Mouse (Mus musculus): ENCODE data around the gene Btbd19. TPM values are rescaled to one million over a fixed set of nuclear protein-coding genes. Genes with fewer than 3 reads are reported as not detected.

Gene Btbd19
- total RNA-seq, 2 experiments from 2014 or later: 8.0 to 8.4 TPM

- intact Hi-C loops (cut with DNase I): no loop called here
Measured at GRCm38 (mm10) chr4:117136034-117136433, 10.5 kb upstream of the Btbd19 start.

GRCm38 (mm10) chr4:117134601-117134995 is 9.1 kb upstream of the Btbd19 start:
- no peak for DNase-seq
- intact Hi-C loops (cut with DNase I): no loop called here

More at GRCm38 (mm10) chr4:117136034-117136433, 10.5 kb upstream of the Btbd19 start:
- no peak for DNase-seq

GRCm38 (mm10) chr4:117133817-117134600 is 8.5 kb upstream of the Btbd19 start, which contains the start of gene Plk3:
Gene Plk3 (minus strand): TSS chr4:117133963.
- intact Hi-C loops (cut with DNase I): no loop called here
- peak; percentile 98 for DNase-seq

- DNase-seq: no peak
- intact Hi-C loops (cut with DNase I): no loop called here
Measured at GRCm38 (mm10) chr4:117133366-117133796, 7.9 kb upstream of the Btbd19 start.

- intact Hi-C loops (cut with DNase I): no loop called here
- no peak for DNase-seq
Measured at GRCm38 (mm10) chr4:117132794-117133143, 7.2 kb upstream of the Btbd19 start.

GRCm38 (mm10) chr4:117131890-117132793 is 6.6 kb upstream of the Btbd19 start:
- intact Hi-C loops (cut with DNase I): no loop called here
- DNase-seq: peak; percentile 72

GRCm38 (mm10) chr4:117131198-117131597 is 5.7 kb upstream of the Btbd19 start:
- no peak for DNase-seq
- intact Hi-C loops (cut with DNase I): no loop called here

- no peak for DNase-seq
Measured at GRCm38 (mm10) chr4:117130790-117131189, 5.3 kb upstream of the Btbd19 start.

GRCm38 (mm10) chr4:117127991-117128686 is 2.6 kb upstream of the Btbd19 start:
- intact Hi-C loops (cut with DNase I): no loop called here
- no peak for DNase-seq

More at GRCm38 (mm10) chr4:117130790-117131189, 5.3 kb upstream of the Btbd19 start:
- intact Hi-C loops (cut with DNase I): no loop called here

GRCm38 (mm10) chr4:117126675-117127290 is 1.3 kb upstream of the Btbd19 start, which contains the start of gene Tctex1d4:
Gene Tctex1d4 (plus strand): TSS chr4:117126794.
- DNase-seq: no peak
- intact Hi-C loops (cut with DNase I): no loop called here

- intact Hi-C loops (cut with DNase I): no loop called here
- no peak for DNase-seq
Measured at GRCm38 (mm10) chr4:117125910-117126674, 567 bp upstream of the Btbd19 start.

- intact Hi-C loops (cut with DNase I): no loop called here
- no peak for DNase-seq
Measured at GRCm38 (mm10) chr4:117124518-117125347, 792 bp downstream of the Btbd19 start.

GRCm38 (mm10) chr4:117124218-117124517 is 1.4 kb downstream of the Btbd19 start:
- intact Hi-C loops (cut with DNase I): no loop called here
- DNase-seq: no peak

- intact Hi-C loops (cut with DNase I): no loop called here
- no peak for DNase-seq
Measured at GRCm38 (mm10) chr4:117123546-117124217, 1.8 kb downstream of the Btbd19 start.

GRCm38 (mm10) chr4:117122209-117122608 is 3.3 kb downstream of the Btbd19 start:
- DNase-seq: no peak
- intact Hi-C loops (cut with DNase I): no loop called here

- intact Hi-C loops (cut with DNase I): no loop called here
- DNase-seq: peak; percentile 92
Measured at GRCm38 (mm10) chr4:117120445-117121414, 4.8 kb downstream of the Btbd19 start.

- DNase-seq: no peak
- intact Hi-C loops (cut with DNase I): no loop called here
Measured at GRCm38 (mm10) chr4:117120052-117120444, 5.5 kb downstream of the Btbd19 start.

All from left cerebral cortex, postnatal 4 days (tissue).